Mouse (Mus musculus) thymus, postnatal 36 days (tissue): ENCODE results near the gene Iqgap1.
A peak's percentile ranks its signal among the peaks of the same experiment; 100 is the strongest.

Source experiments
- DNase-seq, 2 experiments: peaks; one replicate each; pipeline ENCODE4 v3.0.0; 2022; ENCODE audit warnings: mixed read lengths in 2 of 2

Iqgap1 gene

GRCm38 (mm10) chr7:80843176-80843575 lies 17.4 kb upstream of the Iqgap1 start:
- DNase-seq: no peak

- DNase-seq: no peak
Measured at GRCm38 (mm10) chr7:80842132-80842531, 16.4 kb upstream of the Iqgap1 start.

GRCm38 (mm10) chr7:80840937-80841336 lies 15.2 kb upstream of the Iqgap1 start:
- no peak for DNase-seq

GRCm38 (mm10) chr7:80840241-80840640 lies 14.5 kb upstream of the Iqgap1 start:
- no peak for DNase-seq

DNA sequence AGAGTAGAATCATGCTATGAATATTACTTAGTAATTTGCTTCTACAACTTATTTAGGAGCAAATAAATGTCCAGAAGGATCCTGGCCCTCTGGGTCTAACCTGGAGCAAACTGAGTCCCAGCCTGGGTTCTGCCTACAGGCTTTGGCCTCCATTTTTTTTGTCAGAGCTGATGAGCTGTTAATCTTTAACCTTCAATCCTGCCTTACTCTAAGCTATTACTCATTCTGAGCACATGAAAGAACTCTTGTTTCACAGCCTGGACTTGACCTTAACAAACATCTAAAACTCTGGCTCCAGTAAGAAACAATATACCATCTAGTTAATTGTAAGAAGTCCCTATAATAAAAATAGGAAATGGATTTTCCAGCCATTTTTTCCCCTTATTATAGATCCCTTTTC lies 14.0 kb upstream of the Iqgap1 start:
- no peak for DNase-seq

DNA sequence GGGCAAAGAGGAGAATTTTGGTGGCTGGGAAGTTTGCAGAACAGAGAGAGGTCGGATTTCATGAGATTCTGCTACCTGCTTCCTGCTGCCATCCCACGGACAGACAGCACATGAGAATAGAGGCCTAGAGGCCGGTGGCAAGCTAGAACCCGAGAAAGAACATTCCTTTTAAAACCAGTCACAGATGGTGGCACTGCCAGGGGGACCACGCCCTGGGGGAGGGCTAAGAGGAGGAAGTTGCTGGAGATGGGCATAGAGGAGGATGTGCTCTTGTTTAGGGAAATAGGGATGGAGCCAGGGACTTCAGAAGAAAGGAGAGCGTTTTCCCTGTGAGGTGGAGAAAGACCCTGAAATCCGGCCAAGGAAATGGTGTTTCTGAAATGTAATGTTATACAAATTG lies 12.5 kb upstream of the Iqgap1 start:
- DNase-seq: no peak

DNA sequence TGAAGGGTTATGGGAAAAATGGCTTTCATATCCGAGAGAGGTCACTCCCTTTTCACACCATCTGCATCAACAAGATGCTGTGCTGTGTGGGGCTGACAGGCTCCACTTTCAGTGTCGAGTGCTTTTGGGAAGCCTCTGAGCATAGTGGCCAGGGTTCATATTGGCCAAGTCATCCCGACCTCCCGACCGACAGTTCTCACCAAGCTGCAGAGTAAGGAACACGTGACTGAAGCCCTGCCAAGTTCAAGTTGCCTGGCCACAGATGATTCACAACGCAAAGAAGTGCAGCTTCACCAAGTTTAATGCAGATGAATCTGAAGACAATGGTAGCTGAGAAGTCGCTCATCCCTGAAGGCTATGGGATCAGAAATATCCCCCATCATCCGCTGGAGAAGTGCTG lies 12.0 kb upstream of the Iqgap1 start:
- DNase-seq: no peak

DNA sequence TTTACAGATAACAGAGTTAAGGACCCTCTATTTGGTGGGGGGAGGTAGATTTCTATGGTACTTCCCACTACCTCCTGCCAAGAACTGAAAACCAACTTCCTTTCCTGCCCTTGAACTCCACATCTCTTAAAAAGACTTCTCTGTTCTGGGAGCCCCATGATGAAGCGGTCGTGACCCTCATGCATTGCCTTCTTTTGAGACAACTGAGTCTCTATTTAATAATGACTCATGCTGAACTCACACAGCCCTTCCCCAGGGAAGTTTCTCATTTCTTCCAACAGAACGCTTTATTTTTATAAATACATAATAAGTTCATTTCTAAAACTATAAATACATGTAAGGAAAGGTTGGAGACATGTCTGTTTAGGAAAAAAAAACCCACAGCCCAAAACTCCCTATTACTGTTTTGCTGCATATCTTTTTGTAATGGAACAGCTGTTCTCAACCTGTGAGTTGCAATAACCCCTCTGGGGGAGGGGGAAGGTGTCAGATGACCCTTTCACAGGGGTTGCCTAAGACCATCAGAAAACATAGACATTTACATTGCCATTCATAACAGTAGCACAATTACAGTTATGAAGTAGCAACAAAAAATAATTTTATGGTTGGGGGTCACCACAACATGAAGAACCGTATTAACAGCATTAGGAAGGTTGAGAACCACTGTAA lies 10.3 kb upstream of the Iqgap1 start:
- DNase-seq: no peak

DNA sequence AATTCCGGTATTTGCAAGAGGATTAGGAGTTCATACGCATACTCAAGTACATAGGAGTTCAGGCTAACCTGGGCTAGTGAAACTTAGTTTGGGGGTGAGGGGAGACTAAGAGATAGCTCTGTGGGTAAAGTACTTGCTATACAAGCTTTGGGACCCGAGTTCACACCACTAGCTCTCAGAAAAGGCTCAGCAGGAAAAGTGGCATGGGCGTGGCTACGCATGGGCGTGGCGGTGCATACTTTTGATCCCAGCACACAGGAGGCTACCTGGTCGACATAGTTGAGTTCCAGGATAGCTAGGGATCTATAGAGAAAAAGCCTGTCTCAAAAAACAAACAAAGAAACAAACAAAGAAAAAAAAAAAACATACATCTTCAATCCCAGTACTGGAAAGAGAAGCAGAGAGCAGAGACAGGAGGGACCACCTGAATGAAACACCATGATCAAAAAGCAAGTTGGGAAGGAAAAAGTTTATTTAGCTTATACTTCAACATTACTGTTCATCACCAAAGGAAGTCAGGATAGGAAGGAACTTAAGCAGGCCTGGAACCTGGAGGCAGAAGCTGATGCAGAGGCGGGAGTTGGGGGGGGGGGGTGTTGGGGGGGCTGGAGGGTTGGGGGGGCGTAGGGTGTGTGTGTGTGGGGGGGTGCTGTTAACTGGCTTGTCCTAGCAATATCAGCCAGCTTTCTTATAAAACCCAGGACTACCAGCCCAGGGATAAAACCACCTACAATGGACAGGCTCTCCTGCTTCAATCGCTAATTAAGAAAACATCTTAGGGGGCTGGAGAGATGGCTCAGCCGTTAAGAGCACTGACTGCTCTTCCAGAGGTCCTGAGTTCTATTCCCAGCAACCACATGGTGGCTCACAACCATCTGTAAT lies 8.1 kb upstream of the Iqgap1 start:
- DNase-seq: peak; percentile 41 to 63

DNA sequence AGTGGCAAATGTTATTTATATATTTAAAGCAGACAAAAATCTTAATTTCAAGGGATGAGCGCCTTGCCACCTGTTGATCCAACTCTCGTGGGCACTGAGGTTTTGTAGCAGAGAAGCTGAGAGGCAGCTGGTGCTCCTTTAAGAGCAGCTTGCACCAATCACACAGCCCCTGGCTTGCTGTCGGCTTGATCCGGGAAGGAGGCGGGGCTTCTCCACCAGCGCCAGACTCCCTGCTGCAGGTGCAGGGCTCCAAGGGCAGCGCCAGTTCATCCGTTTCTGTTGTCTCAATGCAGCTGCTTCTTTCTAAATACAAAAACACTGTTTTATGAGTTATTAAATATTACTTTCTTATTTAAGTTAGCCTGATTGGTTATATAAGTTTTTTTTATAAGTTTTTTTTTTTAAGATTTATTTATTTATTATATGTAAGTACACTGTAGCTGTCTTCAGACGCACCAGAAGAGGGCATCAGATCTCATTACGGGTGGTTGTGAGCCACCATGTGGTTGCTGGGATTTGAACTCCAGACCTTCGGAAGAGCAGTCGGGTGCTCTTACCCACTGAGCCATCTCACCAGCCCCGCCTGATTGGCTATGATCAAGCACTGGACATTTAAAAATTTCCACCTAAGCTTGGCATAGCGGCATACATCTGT lies 7.3 kb upstream of the Iqgap1 start:
- peak; percentile 87 to 95 for DNase-seq

GRCm38 (mm10) chr7:80832191-80832590 lies 6.4 kb upstream of the Iqgap1 start:
- DNase-seq: peak; percentile 62 to 74

DNA sequence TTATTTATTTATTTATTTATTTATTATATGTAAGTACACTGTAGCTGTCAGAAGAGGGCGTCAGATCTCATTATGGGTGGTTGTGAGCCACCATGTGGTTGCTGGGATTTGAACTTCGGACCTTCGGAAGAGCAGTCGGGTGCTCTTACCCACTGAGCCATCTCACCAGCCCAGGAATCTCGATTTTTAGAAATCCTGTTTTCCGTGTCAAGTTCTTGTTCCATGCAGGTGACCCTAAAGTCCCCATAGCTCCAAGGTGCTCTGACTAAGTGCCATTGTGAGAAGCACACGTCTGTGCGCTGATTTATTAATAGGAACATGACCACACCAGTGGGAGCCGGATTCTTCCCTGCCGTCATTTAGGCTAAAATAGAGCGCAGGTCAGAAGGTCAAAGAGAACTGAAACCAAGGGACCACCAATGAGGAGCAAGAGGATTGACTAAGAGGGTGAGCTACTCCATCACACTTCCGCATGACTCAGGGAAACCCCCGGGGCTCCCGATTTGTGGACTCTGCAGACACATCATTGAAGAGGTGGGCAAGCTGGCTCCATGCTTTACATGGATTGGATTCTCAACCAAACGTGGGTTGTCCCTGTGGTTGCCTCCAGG lies 4.5 kb upstream of the Iqgap1 start:
- peak in 1 of 2 experiments; percentile 17 for DNase-seq

DNA sequence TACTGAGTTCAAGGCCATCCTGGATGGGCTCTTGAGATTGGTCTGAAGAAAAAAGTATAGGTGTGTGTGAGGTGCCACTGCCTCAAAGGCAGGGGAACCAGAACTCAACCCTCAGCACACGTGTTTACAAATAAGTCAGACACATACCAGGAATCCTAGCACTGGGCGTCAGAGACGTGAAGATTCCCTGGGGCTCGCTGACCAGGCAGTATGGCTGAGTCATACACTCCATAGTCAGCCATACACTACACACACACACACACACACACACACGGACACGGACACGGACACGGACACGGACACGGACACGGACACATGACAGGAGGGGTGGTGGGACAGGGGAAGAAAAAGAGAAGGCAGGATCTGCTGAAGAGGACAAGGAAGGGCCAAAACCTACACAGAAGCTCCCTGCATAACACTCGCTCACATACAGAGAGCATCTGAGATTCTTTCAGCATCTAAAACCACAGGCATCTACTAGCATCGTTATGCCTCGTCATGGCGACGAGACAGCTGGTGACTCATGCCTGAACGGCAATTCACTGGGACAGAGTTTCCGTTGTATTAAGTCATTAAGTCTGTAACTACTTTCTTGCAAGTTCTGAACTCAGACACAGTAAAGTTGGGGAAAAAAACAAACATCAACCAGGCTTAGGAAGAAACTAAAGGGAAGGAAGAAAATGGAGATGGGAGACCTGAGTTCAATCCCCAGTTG lies 2.5 kb upstream of the Iqgap1 start:
- DNase-seq: peak; percentile 43 to 63

DNA sequence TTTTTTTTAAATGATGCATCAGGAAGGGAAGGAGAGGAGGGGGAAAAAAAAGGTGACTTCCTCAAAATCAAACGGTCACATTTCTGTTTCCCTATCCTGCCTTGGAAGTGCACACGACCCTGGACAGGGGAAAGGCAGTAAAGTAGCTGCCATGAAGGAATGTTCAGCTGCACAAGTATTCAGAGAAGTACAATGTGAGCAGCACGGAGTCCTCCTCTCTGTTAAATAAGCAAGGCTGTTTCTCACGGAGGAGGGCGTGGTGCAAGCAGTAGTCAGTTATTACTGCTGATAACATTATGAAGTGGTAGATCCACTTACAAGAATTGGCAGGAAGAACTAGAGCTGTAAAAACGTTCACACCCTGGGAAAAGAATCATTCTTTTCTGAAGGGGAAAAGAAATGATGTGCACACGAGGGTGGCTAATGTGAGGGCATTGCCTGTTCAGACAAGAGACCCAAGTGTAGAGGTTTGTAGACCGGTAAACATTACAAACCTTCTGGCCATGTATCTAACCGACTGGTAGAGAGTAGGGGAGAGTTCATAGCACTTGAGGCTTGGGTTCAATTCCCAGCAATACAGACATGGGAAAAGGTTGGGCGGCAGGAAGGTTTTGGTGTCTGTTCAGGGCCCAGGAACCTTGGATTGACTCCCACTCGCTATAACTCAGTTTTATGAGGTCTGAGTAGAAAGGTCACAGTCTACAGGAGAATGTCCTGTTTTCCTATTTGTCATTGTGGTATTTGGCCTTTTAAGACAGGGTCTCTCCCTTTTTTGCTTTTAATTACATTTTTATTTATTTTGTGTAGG lies 1.7 kb downstream of the Iqgap1 start:
- DNase-seq: no peak

DNA sequence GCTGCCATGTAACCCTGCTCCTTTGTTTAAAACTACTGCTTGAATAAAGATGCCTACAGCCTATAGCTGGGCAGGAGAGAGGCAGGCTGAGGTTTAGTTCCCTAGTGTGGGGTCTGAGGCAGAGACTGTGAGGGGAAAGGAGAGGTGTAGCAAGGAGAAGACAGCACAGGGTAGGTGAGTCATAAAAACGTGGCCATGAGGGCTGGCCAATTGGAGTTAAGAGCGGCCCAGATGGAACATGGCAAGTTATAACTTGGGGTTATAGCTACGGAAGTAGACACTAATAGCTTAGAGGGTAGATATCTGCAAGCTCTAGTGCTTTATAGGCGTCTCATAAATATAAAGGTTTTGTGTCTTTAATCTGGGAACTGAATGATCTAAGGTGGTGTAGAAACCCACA lies 2.5 kb downstream of the Iqgap1 start:
- DNase-seq: no peak

GRCm38 (mm10) chr7:80820838-80821237 lies 4.9 kb downstream of the Iqgap1 start:
- no peak for DNase-seq

- no peak for DNase-seq
Measured at GRCm38 (mm10) chr7:80816641-80817040, 9.1 kb downstream of the Iqgap1 start.

DNA sequence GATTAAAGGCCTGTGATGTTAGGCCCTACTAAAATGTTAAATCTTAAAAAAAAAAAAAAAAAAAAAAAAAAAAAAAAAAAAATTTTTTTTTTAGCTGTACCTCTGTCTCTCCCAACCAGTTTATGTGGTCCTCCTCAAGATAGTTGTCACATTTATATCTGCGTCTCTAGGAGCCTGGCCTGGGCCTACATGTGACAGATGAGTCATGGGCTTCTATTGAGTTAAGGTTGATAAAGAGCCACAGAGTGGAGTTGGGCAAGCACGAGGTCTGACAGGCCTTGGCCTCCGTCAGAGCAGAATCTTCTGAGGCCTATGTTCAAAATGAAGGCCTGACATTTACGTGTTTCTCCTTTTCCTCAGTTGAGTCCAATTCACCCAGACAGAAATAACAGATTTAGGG lies 12.4 kb downstream of the Iqgap1 start:
- DNase-seq: no peak

DNA sequence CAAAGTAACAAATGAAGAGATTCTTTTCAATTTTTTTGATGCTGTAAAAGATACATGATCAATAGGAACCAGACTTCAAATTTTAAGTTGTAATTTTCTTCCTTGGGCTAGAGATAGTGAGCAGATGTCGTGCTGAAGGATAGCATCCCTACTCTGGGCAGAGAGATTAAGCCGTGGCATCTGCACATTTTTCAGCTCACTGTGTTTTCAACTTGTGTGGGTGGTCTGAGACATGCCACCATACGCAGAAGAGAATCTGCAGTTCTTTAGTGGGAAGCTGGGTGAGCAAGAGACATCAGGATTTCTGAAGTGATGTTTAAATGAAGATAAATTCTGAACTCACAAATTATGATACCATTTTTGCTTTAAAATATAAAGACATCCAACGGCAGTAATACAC lies 19.4 kb downstream of the Iqgap1 start:
- DNase-seq: no peak

GRCm38 (mm10) chr7:80803173-80803872 lies 22.5 kb downstream of the Iqgap1 start:
- DNase-seq: peak; percentile 94 to 96
